Mouse (Mus musculus) small intestine, adult 2 months (tissue): ENCODE data around the gene Anapc16. TPM values are rescaled to one million over a fixed set of nuclear protein-coding genes. Genes with fewer than 3 reads are reported as not detected.
A peak's percentile ranks its signal among the peaks of the same experiment; 100 is the strongest.

Experiments
- H3K27ac ChIP-seq: fragments of 200-500 bp; 2 replicates; pipeline ENCODE4 v1.5.1; 2012; ENCODE audit warnings: low read depth, low read length, control low read depth, inconsistent platforms; ENCODE audit not compliant: insufficient read depth
- H3K27me3 ChIP-seq: fragments of 200-500 bp; 2 replicates; pipeline ENCODE4 v1.6.1; 2012; ENCODE audit warnings: mild to moderate bottlenecking, moderate library complexity, low read length, inconsistent platforms; ENCODE audit not compliant: control insufficient read depth, insufficient read depth
- H3K36me3 ChIP-seq: fragments of 200-500 bp; 2 replicates; pipeline ENCODE4 v1.6.1; 2012; ENCODE audit warnings: mild to moderate bottlenecking, low read length, control low read depth, inconsistent platforms; ENCODE audit not compliant: control insufficient read depth, insufficient read depth
- H3K4me1 ChIP-seq: fragments of 200-500 bp; 2 replicates; pipeline ENCODE4 v1.6.1; 2012; ENCODE audit warnings: low read length, inconsistent platforms, mixed read lengths; ENCODE audit not compliant: control insufficient read depth, insufficient read depth, insufficient read length
- H3K4me3 ChIP-seq: fragments of 200-500 bp; 2 replicates; pipeline ENCODE4 v1.5.1; 2012; ENCODE audit warnings: low read depth, mild to moderate bottlenecking, control low read depth, inconsistent platforms, low read length, moderate library complexity
- CTCF ChIP-seq: fragments of 200-500 bp; IDR thresholded peaks from 2 replicates; pipeline ENCODE4 v1.5.1; 2012; ENCODE audit warnings: low read depth, mild to moderate bottlenecking, control low read depth, inconsistent platforms, low read length, moderate library complexity, mixed read lengths; ENCODE audit not compliant: insufficient replicate concordance, insufficient read length; ENCODE audit errors: extremely low read depth
- POLR2A ChIP-seq: fragments of 200-500 bp; IDR thresholded peaks from 2 replicates; pipeline ENCODE4 v1.6.1; 2012; ENCODE audit warnings: low read depth, mild to moderate bottlenecking, control low read depth, inconsistent platforms, low read length, moderate library complexity
- WGBS: fragments of 180-500 bp; shearing (Covaris S2); methylation state at CpG from one replicate; pipeline ENCODE4 v1.1.7; 2018; 5-methylcytosine and 5-hydroxymethylcytosine counted together
- polyA plus RNA-seq: library from polyadenylated mRNA; depleted of rRNA; stranded (reverse); fragments of >200 nt; gene quantifications from 2 replicates; pipeline ENCODE4 v1.2.3, GENCODE M21; 2012

Gene Anapc16
- polyA plus RNA-seq, 1 experiment: 51.4 TPM

GRCm38 (mm10) chr10:59949255-59949648 is 53.7 kb downstream of the Anapc16 start:
- Histone ChIP-seq H3K4me3 (peak overlapping the region; percentile 2; the same call in 1 of the 2 replicates), H3K36me3 (peaks cover 6% of the 10 kb centered on the region), H3K27me3 (no peaks in the 10 kb centered on the region), H3K27ac (peak overlapping the region; percentile 94), H3K4me1 (peaks cover 22% of the 10 kb centered on the region)
- TF ChIP-seq POLR2A (no peak), CTCF (no peak)
- 11% methylated on average over 1 of the region's 1 CpGs for WGBS

DNA sequence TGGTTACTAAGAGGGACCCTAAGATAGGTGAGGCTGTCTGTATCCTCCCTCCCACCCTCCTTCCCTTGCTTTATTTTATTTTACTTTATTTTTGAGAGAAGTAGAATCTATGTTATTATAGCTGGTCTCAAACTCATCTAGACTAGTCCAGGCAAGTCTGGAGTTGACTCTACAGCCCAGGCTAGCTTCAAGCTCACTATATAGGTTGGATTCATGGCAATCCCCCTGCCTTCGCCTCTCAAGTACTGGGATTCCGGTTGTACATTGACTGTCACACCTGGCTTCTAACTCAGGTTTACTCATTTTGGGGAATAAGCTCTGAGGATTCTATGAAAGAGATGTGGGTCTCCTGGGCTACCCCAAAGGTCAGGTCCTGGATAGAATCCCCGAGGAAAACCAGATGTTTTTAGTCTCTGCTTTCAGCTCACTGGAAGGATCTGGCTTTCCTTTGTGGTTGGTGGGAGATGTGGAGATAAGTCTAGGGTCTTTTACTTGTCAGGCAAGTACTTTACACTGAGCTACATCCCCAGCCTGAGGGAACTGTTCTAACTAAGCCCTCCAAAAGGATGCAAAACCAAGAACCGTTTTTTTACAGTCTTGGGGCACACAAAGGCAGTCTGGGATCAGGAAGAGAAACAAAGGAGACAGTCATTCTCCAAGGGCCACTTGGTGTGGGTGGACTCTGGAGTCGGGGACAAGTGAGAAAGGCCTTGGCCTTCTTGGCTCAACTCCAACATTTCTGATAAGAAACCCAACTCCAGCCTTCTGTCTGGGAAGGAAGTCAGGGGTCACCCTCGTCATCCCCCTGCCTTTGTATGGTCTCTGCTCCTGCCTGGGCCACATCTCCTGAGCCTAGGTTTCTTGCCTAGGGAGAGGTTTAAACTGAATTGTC is 54.3 kb downstream of the Anapc16 start:
- peak overlapping the region; percentile 94 for H3K27ac ChIP-seq
- WGBS: 22% methylated on average over 6 of the region's 6 CpGs

DNA sequence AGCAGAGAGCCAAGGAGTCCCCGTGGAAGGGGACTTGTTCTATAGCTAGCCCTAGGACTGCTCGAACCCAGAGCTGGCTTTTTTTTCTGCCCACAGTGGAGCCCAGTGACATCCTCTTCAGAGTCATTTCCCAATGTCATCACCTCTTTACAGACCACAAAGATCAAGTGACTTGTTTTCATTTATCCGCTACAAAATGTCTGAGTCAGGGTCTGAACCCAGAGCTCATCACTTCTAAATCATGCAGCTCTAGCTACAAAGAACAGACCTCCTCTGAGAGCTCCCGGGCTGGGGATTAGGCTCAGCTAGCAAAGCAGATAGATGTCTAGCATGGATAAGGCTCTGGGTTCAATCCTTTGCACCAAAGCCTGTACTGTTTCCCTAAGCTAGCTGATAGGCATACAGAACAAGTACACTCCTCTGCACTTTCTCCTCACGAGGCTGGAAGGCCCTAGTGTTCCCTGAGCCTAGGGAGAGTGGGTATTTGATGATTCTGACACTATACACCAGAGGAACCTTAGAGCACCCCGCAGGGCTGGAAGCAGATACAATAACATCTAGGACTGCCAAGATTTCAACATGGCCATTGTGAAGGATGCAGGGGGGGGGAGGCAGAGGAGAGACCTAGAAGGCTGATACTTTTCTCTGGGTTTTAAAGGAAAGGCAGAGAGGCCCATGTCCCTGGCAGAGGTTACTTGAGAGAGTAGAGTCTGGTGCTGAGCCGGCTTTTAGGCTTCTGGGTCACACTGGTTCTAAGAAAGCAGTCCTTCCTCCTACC is 55.5 kb downstream of the Anapc16 start:
- Histone ChIP-seq H3K36me3 (peaks cover 6% of the 10 kb centered on the region), H3K4me3 (no peak overlapping the region), H3K27me3 (no peaks in the 10 kb centered on the region), H3K27ac (peak overlapping the region; percentile 23; the same call in 1 of the 2 replicates), H3K4me1 (peaks cover 34% of the 10 kb centered on the region)
- TF ChIP-seq CTCF: no peak
- no peak for TF ChIP-seq POLR2A
- 52% methylated on average over 7 of the region's 7 CpGs for WGBS

More for the DNA sequence above, 54.3 kb downstream of the Anapc16 start:
- no peak overlapping the region for H3K4me3 ChIP-seq
- peaks cover 25% of the 10 kb centered on the region for H3K4me1 ChIP-seq
- H3K36me3 ChIP-seq: peaks cover 6% of the 10 kb centered on the region
- TF ChIP-seq CTCF (no peak), POLR2A (no peak)
- H3K27me3 ChIP-seq: no peaks in the 10 kb centered on the region

- H3K4me1 ChIP-seq: peaks cover 35% of the 10 kb centered on the region
- TF ChIP-seq CTCF (no peak), POLR2A (no peak)
- 80% methylated on average over 5 of the region's 5 CpGs for WGBS
- H3K36me3 ChIP-seq: peaks cover 6% of the 10 kb centered on the region
- H3K27me3 ChIP-seq: no peaks in the 10 kb centered on the region
- H3K27ac ChIP-seq: no peak overlapping the region
- H3K4me3 ChIP-seq: no peak overlapping the region
These were observed 56.6 kb downstream of the Anapc16 start for GRCm38 (mm10) chr10:59946362-59946761.

GRCm38 (mm10) chr10:59945416-59945815 is 57.5 kb downstream of the Anapc16 start:
- no peak for TF ChIP-seq POLR2A
- no peak for TF ChIP-seq CTCF
- 88% methylated on average over 3 of the region's 3 CpGs for WGBS
- H3K27me3 ChIP-seq: no peaks in the 10 kb centered on the region
- peaks cover 6% of the 10 kb centered on the region for H3K36me3 ChIP-seq
- H3K27ac ChIP-seq: no peak overlapping the region
- peaks cover 32% of the 10 kb centered on the region for H3K4me1 ChIP-seq
- H3K4me3 ChIP-seq: no peak overlapping the region

DNA sequence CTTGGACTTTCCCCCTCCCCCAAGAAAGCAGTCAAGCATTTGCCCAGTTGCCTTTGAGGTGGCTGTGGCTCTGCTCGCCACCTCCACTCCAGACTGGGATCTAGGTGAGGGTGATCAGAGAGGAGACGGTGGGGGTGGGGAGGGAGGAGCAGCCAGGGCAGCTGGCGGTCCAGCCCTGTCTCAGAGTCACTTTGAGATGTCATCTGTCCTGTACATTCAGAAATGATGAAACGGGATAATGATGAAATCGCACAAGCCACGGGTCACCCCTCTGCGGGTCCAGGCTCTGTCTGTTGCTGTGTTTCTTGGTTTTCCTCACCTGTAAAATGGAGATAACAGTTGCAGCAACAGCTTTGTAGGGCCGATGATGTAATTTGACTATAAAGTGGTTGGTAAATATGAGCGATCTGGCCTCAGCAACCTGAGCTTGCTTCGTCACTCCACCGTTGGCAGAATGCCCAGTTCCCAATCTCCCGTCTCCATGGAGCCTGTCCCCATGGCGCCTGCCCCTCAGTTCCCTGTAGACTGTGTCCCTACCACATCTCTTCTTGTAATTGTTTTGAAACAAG is 59.4 kb downstream of the Anapc16 start:
- Histone ChIP-seq H3K4me3 (peak overlapping the region; percentile 36), H3K4me1 (peaks cover 26% of the 10 kb centered on the region), H3K27ac (0 out of 2 replicates have a peak overlapping the region, but pooled peaks have one; percentile 6), H3K27me3 (no peaks in the 10 kb centered on the region), H3K36me3 (no peaks in the 10 kb centered on the region)
- WGBS: 8% methylated on average over 13 of the region's 13 CpGs
- TF ChIP-seq CTCF (no peak), POLR2A (no peak)
